Mouse (Mus musculus) midbrain, embryonic 12.5 days (tissue): ENCODE results near the gene Epm2a. TPM values are rescaled to one million over a fixed set of nuclear protein-coding genes. Genes with fewer than 3 reads are reported as not detected.
"Not testable (repeated sequence)": the region's sequence is repeated elsewhere in the genome, so short reads cannot be mapped to it uniquely, and the experiment has no call there.

Experiments
- ATAC-seq: fragments of 200-750 bp; cut with Nextera tagmentation; 2 replicates; pipeline ENCODE4 v1.8.0; 2017; ENCODE audit warnings: low read depth, moderate TSS enrichment, moderate library complexity; ENCODE audit not compliant: low FRiP score
- H3K27ac ChIP-seq: fragments of 300-500 bp; sonication (generic); replicated peaks from 2 replicates; pipeline ENCODE4 v1.5.1; 2016; ENCODE audit warnings: mild to moderate bottlenecking
- H3K27me3 ChIP-seq: fragments of 300-500 bp; sonication (generic); 2 replicates; pipeline ENCODE4 v1.6.1; 2016; ENCODE audit warnings: mild to moderate bottlenecking
- H3K36me3 ChIP-seq: fragments of 300-500 bp; sonication (generic); 2 replicates; pipeline ENCODE4 v1.6.1; 2016
- H3K4me1 ChIP-seq: fragments of 300-500 bp; sonication (generic); 2 replicates; pipeline ENCODE4 v1.6.1; 2016
- H3K4me2 ChIP-seq: fragments of 300-500 bp; sonication (generic); replicated peaks from 2 replicates; pipeline ENCODE4 v1.6.1; 2016; ENCODE audit warnings: mild to moderate bottlenecking, moderate library complexity
- H3K4me3 ChIP-seq: fragments of 300-500 bp; sonication (generic); 2 replicates; pipeline ENCODE4 v1.5.1; 2016; ENCODE audit warnings: mild to moderate bottlenecking
- H3K9ac ChIP-seq: fragments of 300-500 bp; sonication (generic); replicated peaks from 2 replicates; pipeline ENCODE4 v1.6.1; 2016; ENCODE audit warnings: mild to moderate bottlenecking, moderate library complexity
- H3K9me3 ChIP-seq: fragments of 300-500 bp; sonication (generic); 2 replicates; pipeline ENCODE4 v1.6.1; 2016; ENCODE audit warnings: mild to moderate bottlenecking
- WGBS: fragments of 180-500 bp; shearing (Covaris S2); methylation state at CpG from one replicate; pipeline ENCODE4 v1.1.7; 2016; 5-methylcytosine and 5-hydroxymethylcytosine counted together
- polyA plus RNA-seq: library from polyadenylated mRNA; unstranded; fragments of >200 nt; fragmentation: Nextera tagmentation; extraction: Ambion mirVana; gene quantifications from 2 replicates; pipeline ENCODE4 v1.2.1, GENCODE M21; 2016

The Epm2a gene
- 1.6 and 2.5 TPM in 2 replicates for polyA plus RNA-seq

- Histone ChIP-seq H3K27ac (peak within 1 kb of the TSS; percentile 96), H3K36me3 (no peaks in the 10 kb centered on the region)
- WGBS = under 1% methylated on average over 101 of the region's 106 CpGs
These were observed at the start of gene Epm2a for GRCm38 (mm10) chr10:11343205-11344141. Epm2a (plus strand) TSS chr10:11343404.

DNA sequence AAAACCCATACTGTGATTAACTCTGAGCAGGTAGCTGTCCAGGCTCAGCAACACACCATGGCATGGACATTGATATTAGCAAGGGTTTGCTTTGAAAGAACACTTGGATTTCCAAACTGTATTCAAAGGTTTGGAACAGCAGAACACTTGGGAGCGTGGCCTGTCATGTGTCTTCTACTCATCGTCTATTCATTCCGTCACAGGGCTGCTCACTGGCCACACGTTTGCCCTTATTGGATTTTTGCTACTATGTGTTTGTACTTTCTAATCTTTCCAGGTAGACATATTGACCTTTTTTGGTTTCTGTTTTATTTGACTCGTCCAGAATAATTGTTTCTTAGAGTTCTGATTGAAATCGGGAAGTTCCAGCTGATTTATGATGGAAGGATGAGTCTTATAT, 44.8 kb upstream of the Epm2a start:
- Histone ChIP-seq H3K27me3 (no peaks in the 10 kb centered on the region), H3K4me3 (no peak overlapping the region), H3K36me3 (peaks cover 15% of the 10 kb centered on the region; the same call in 1 of the 2 replicates), H3K4me1 (0 out of 2 replicates have a peak, but pooled peaks cover 2% of the 10 kb centered on the region), H3K27ac (no peak overlapping the region), H3K9me3 (no peaks in the 10 kb centered on the region), H3K4me2 (no peak overlapping the region), H3K9ac (no peak overlapping the region)
- ATAC-seq = no peak
- 92% methylated on average over 6 of the region's 6 CpGs for WGBS

More at GRCm38 (mm10) chr10:11343205-11344141, at the start of gene Epm2a:
- peak within 1 kb of the TSS; percentile 66 for H3K4me2 ChIP-seq
- peak; percentile 97 for ATAC-seq
- H3K4me3 ChIP-seq = peak within 1 kb of the TSS; percentile 74
- no peaks in the 10 kb centered on the region for H3K4me1 ChIP-seq
- peaks cover 6% of the 10 kb centered on the region; the same call in 1 of the 2 replicates for H3K9me3 ChIP-seq
- H3K27me3 ChIP-seq = no peaks in the 10 kb centered on the region
- peak within 1 kb of the TSS; percentile 89 for H3K9ac ChIP-seq

DNA sequence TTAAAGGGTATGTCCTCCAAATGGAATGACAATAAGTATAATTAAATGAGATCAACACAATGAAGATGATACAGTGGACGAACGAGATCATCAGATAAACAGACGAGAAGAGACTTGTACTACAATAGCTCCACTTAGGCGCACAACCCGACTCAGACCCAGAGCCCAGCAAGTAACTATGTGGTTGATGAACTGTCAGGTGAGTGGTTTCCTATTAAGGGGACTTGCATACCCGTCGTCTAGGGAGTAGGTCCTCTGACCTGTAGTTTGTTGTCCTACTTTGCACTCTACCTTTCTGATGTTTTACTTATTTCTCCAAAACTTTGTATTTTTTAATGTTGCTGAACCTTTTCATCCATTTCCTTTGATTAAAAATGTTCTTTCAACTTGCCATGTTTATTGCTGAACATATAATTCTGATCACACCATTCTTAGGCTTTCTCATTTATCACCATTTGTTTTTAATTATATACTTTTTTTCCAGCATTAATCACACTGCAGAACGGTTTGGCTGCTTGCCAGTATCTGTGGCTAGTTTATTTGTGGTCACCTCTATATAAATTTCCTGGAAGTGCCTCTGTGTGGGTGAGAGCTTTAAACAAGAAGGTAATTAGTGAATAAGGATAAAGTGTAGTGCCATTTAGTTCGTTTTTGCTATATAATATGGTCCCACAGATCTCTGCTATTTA, 37.7 kb upstream of the Epm2a start:
- no peaks in the 10 kb centered on the region for H3K4me1 ChIP-seq
- WGBS = 89% methylated on average over 9 of the region's 9 CpGs
- H3K9me3 ChIP-seq = no peaks in the 10 kb centered on the region
- H3K36me3 ChIP-seq = no peaks in the 10 kb centered on the region
- H3K4me3 ChIP-seq = no peak overlapping the region
- H3K27ac ChIP-seq = no peak overlapping the region
- H3K4me2 ChIP-seq = no peak overlapping the region
- no peaks in the 10 kb centered on the region for H3K27me3 ChIP-seq
- H3K9ac ChIP-seq = no peak overlapping the region
- 0 out of 2 replicates have a peak, but pooled peaks have one; percentile 34 for ATAC-seq

- Histone ChIP-seq H3K4me3 (no peak overlapping the region), H3K4me2 (no peak overlapping the region), H3K27me3 (no peaks in the 10 kb centered on the region), H3K9me3 (no peaks in the 10 kb centered on the region), H3K27ac (no peak overlapping the region), H3K9ac (no peak overlapping the region), H3K36me3 (no peaks in the 10 kb centered on the region), H3K4me1 (no peaks in the 10 kb centered on the region)
- ATAC-seq = no peak
- 59% methylated on average over 2 of the region's 2 CpGs for WGBS
These were observed 37.2 kb upstream of the Epm2a start for GRCm38 (mm10) chr10:11306054-11306367.

GRCm38 (mm10) chr10:11309866-11310265, 33.3 kb upstream of the Epm2a start:
- Histone ChIP-seq H3K4me2 (no peak overlapping the region), H3K4me1 (no peaks in the 10 kb centered on the region), H3K36me3 (no peaks in the 10 kb centered on the region), H3K27ac (no peak overlapping the region), H3K9me3 (no peaks in the 10 kb centered on the region), H3K9ac (no peak overlapping the region), H3K27me3 (no peaks in the 10 kb centered on the region), H3K4me3 (no peak overlapping the region)
- no peak for ATAC-seq
- 85% methylated on average over 1 of the region's 1 CpGs for WGBS

DNA sequence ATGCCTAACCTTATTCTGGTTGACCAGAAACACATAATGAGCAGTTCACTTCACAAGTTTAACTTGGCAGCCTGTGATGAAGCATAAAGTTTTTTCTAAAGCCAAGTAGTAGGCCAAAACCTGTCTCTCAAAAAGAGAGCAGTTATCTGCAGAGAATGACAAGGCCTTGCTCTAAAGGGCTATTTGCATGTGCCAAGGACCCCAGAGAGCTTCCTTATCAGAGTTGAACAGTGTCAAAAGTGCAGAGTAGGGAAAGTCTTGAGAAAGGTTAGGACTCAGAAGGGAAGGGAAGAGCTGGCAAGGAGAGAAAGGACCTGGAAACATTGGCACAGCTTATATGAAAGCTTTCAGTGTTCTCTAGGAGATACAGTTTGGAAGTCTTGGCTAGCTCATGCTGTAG, 32.7 kb upstream of the Epm2a start:
- Histone ChIP-seq H3K27me3 (no peaks in the 10 kb centered on the region), H3K9ac (no peak overlapping the region), H3K4me3 (no peak overlapping the region), H3K36me3 (no peaks in the 10 kb centered on the region), H3K9me3 (no peaks in the 10 kb centered on the region), H3K4me1 (no peaks in the 10 kb centered on the region), H3K4me2 (no peak overlapping the region), H3K27ac (no peak overlapping the region)
- no peak for ATAC-seq

DNA sequence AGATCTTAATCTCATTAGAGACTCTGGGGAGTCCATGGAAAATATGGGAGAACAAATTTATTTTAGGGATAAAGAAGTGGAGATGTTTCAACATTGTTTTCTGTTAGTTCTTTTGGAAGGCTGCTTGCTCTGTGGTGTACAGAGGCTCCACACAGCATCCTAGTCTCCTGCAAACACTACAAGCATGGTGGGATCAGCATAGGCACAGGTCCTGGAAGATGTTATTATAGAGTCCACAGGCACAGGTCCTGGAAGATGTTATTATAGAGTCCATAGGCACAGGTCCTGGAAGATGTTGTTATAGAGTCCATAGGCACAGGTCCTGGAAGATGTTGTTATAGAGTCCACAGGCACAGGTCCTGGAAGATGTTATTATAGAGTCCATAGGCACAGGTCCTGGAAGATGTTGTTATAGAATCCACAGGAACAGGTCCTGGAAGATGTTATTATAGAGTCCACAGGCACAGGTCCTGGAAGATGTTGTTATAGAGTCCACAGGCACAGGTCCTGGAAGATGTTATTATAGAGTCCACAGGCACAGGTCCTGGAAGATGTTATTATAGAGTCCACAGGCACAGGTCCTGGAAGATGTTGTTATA, 25.2 kb upstream of the Epm2a start:
- ATAC-seq, H3K4me1 ChIP-seq, H3K9me3 ChIP-seq, H3K9ac ChIP-seq, H3K4me2 ChIP-seq, H3K4me3 ChIP-seq, H3K27ac ChIP-seq, H3K27me3 ChIP-seq, H3K36me3 ChIP-seq: not testable (repeated sequence)

DNA sequence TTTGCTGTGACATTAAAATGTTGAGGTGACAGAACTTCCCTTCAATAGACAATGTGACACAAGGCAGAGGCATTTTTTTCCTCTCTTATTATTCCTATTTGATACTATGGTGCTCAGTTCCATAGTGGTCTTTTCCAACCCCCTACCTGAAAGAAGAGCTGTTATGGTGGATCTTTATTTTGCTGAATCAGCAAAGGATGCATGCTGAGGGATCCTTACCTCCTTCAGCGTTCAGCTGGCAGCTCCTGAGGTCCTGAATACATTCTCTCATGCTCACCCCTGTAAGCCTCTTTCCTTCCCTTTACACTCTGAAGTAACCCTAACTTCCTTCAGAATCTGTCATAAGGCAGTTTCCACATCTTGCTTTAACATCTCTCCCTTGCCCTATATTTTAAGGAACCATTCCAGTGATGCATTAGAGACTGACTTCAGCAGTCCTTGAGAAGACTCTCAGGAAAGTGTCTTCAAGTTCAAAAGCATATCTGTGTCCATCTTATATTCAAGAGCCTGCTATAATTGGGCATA, 23.7 kb upstream of the Epm2a start:
- Histone ChIP-seq H3K27ac (no peak overlapping the region), H3K4me3 (no peak overlapping the region), H3K4me2 (no peak overlapping the region), H3K4me1 (no peaks in the 10 kb centered on the region), H3K36me3 (no peaks in the 10 kb centered on the region), H3K27me3 (no peaks in the 10 kb centered on the region), H3K9ac (no peak overlapping the region), H3K9me3 (no peaks in the 10 kb centered on the region)
- ATAC-seq = no peak
- WGBS = 83% methylated on average over 1 of the region's 1 CpGs

GRCm38 (mm10) chr10:11322316-11322715, 20.9 kb upstream of the Epm2a start:
- H3K36me3 ChIP-seq = no peaks in the 10 kb centered on the region
- H3K4me2 ChIP-seq = no peak overlapping the region
- 86% methylated on average over 7 of the region's 7 CpGs for WGBS
- H3K4me3 ChIP-seq = no peak overlapping the region
- no peak overlapping the region for H3K9ac ChIP-seq
- no peak overlapping the region for H3K27ac ChIP-seq
- ATAC-seq = no peak
- H3K27me3 ChIP-seq = no peaks in the 10 kb centered on the region
- H3K9me3 ChIP-seq = no peaks in the 10 kb centered on the region
- H3K4me1 ChIP-seq = no peaks in the 10 kb centered on the region

DNA sequence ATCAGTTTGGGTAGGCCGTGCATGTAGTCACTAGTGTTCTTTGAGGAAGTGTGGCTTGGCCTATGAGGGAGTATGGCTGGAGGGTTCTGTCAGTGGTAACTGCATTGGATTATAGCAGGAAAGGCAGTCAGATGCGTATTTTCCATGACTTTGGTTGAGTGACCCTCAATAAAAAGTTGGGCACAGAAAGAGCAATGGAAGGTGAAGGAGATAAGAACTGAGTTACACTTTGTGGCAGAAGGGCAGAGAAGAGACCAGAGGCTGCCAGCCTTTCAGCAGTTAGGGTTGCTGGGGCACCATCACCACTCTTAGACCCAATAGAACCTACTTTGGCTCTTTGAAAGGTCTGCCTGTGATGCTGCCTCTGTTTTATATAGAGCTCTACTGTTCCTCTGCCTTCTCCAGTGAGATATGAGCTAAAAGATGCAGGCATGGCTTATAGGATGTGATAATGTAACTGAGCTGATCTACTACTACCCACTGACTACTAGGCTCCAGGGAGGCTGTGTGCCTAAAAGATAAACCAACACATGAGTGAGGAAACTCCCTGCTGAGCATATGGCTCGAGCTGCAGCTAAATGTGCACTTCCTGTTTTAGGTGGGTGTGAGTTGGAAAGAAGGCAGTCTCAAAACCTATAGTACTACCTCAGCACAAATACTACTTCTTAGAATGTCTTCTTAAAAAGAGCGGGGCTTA, 19.9 kb upstream of the Epm2a start:
- Histone ChIP-seq H3K9me3 (no peaks in the 10 kb centered on the region), H3K9ac (no peak overlapping the region), H3K27ac (no peak overlapping the region), H3K4me2 (no peak overlapping the region), H3K4me3 (no peak overlapping the region), H3K27me3 (no peaks in the 10 kb centered on the region), H3K36me3 (no peaks in the 10 kb centered on the region), H3K4me1 (no peaks in the 10 kb centered on the region)
- WGBS = 77% methylated on average over 4 of the region's 4 CpGs
- no peak for ATAC-seq

- Histone ChIP-seq H3K36me3 (no peaks in the 10 kb centered on the region), H3K4me3 (no peak overlapping the region), H3K9me3 (no peaks in the 10 kb centered on the region), H3K27me3 (no peaks in the 10 kb centered on the region), H3K4me2 (no peak overlapping the region), H3K9ac (no peak overlapping the region), H3K27ac (no peak overlapping the region), H3K4me1 (no peaks in the 10 kb centered on the region)
- ATAC-seq = no peak
- WGBS = 87% methylated on average over 3 of the region's 3 CpGs
These were observed 16.7 kb upstream of the Epm2a start for GRCm38 (mm10) chr10:11326526-11326925.
